Mouse (Mus musculus) CH12F3 (cell line): Measurements from ENCODE around the gene Asna1.

Experiments used
- in situ Hi-C: fragments of 300-500 bp; cut with MboI; formaldehyde crosslinking; loops from 2 replicates; pipeline ENCODE4 v1.14.3; 2020; ENCODE audit warnings: low sequenced_read_pairs

Asna1 gene

GRCm38 (mm10) chr8:84976031-84976762, 48.9 kb downstream of the Asna1 start:
- in situ Hi-C loops, result no loop called here

- in situ Hi-C loops, result no loop called here
Measured at GRCm38 (mm10) chr8:84975434-84975833, 49.6 kb downstream of the Asna1 start.

GRCm38 (mm10) chr8:84974543-84975142, 50.4 kb downstream of the Asna1 start:
- in situ Hi-C loops, result no loop called here

- in situ Hi-C loops, result no loop called here
Measured at GRCm38 (mm10) chr8:84973803-84974542, 51.1 kb downstream of the Asna1 start.

- in situ Hi-C loops, result no loop called here
Measured at GRCm38 (mm10) chr8:84973079-84973478, 52.0 kb downstream of the Asna1 start.

GRCm38 (mm10) chr8:84970913-84971312, 54.2 kb downstream of the Asna1 start:
- in situ Hi-C loops, result no loop called here

GRCm38 (mm10) chr8:84970135-84970790, 54.8 kb downstream of the Asna1 start:
- in situ Hi-C loops, result no loop called here

GRCm38 (mm10) chr8:84969241-84970134, 55.6 kb downstream of the Asna1 start, which contains the start of the genes Gm49661, Prdx2 and Rnaseh2a:
TSS of gene Gm49661 (minus strand) at chr8:84969433.
TSS of gene Prdx2 (plus strand) at chr8:84969587.
TSS of gene Rnaseh2a (minus strand) at chr8:84969767.
- in situ Hi-C loops, result no loop called here

GRCm38 (mm10) chr8:84968650-84969049, 56.4 kb downstream of the Asna1 start:
- in situ Hi-C loops, result no loop called here
